Mouse (Mus musculus): ENCODE measurements at regions not wholly inside any gene's neighbourhood (a gene's known extent, or its start where the extent isn't known, plus 50 kb on each side); places are given as distances from the start of the nearest gene placed in this dataset.

- Histone ChIP-seq H3K9ac (replicated peaks) (no peak overlapping the region), H3K27me3 (ENCODE audit: control insufficient read depth, insufficient read depth, low read length) (no peaks in the 10 kb centered on the region), H3K27ac (no peak overlapping the region), H3K36me3 (replicated peaks; ENCODE audit: control insufficient read depth, insufficient read depth, low read depth) (no peaks in the 10 kb centered on the region), H3K4me2 (ENCODE audit: low read depth) (no peak overlapping the region), H3K4me1 (replicated peaks; ENCODE audit: control insufficient read depth in 2 of 2, insufficient read depth in 2 of 2, low read length in 1 of 2) (no peaks in the 10 kb centered on the region), H3K9me3 (ENCODE audit: control insufficient read depth, low read length) (no peaks in the 10 kb centered on the region), H3K4me3 (ENCODE audit: insufficient read depth in 1 of 2, low read depth in 2 of 2, low read length in 2 of 2) (no peak overlapping the region)
- ATAC-seq (ENCODE audit: insufficient read depth) = no peak
- no peak for TF ChIP-seq CTCF (IDR thresholded peaks at IDR 0.05; ENCODE audit: low read depth)
- TF ChIP-seq EP300 (IDR thresholded peaks at IDR 0.05; ENCODE audit: low read depth) = no peak
- no peak for DNase-seq (ENCODE audit: low read depth in 3 of 3, low spot score in 3 of 3)
- WGBS (ENCODE audit: insufficient replicate concordance) = 47% methylated on average over 3 of the region's 3 CpGs
Observed at GRCm38 (mm10) chr8:54014096-54014495, 63.3 kb upstream of the Vegfc start.

GRCm38 (mm10) chr8:54018535-54019165 lies 58.8 kb upstream of the Vegfc start:
- Histone ChIP-seq H3K36me3 (replicated peaks; ENCODE audit: control insufficient read depth, insufficient read depth, low read depth) (no peaks in the 10 kb centered on the region), H3K9me3 (ENCODE audit: control insufficient read depth, low read length) (no peaks in the 10 kb centered on the region), H3K4me1 (replicated peaks; ENCODE audit: control insufficient read depth in 2 of 2, insufficient read depth in 2 of 2, low read length in 1 of 2) (no peaks in the 10 kb centered on the region), H3K27me3 (ENCODE audit: control insufficient read depth, insufficient read depth, low read length) (no peaks in the 10 kb centered on the region), H3K27ac (no peak overlapping the region), H3K4me2 (ENCODE audit: low read depth) (no peak overlapping the region), H3K9ac (replicated peaks) (no peak overlapping the region), H3K4me3 (ENCODE audit: insufficient read depth in 1 of 2, low read depth in 2 of 2, low read length in 2 of 2) (no peak overlapping the region)
- TF ChIP-seq EP300 (IDR thresholded peaks at IDR 0.05; ENCODE audit: low read depth) = no peak
- TF ChIP-seq CTCF (IDR thresholded peaks at IDR 0.05; ENCODE audit: low read depth) = no peak
- DNase-seq (ENCODE audit: low read depth in 3 of 3, low spot score in 3 of 3) = no peak
- no peak for ATAC-seq (ENCODE audit: insufficient read depth)
- WGBS (ENCODE audit: insufficient replicate concordance) = 35% methylated on average over 3 of the region's 3 CpGs
